Mouse (Mus musculus): ENCODE results near the gene Slc47a1. TPM values are rescaled to one million over a fixed set of nuclear protein-coding genes. Genes with fewer than 3 reads are reported as not detected.
A peak's percentile ranks its signal among the peaks of the same experiment; 100 is the strongest.
"Not testable (repeated sequence)": the region's sequence is repeated elsewhere in the genome, so short reads cannot be mapped to it uniquely, and the experiment has no call there.

Gene Slc47a1
- 0.76 and 1.5 TPM in 2 replicates for polyA plus RNA-seq (2014; fragmentation: Nextera tagmentation; extraction: Ambion mirVana)

- Histone ChIP-seq H3K9me3 (ENCODE audit: low read depth, low read length) (no peaks in the 10 kb centered on the region), H3K9ac (no peak within 1 kb of the TSS; the same call in 1 of the 2 replicates), H3K27me3 (ENCODE audit: insufficient read depth, low read length) (peaks cover 23% of the 10 kb centered on the region), H3K4me1 (ENCODE audit: insufficient read depth) (no peaks in the 10 kb centered on the region), H3K27ac (ENCODE audit: low read depth) (no peak within 1 kb of the TSS), H3K4me2 (peak within 1 kb of the TSS; percentile 69), H3K36me3 (ENCODE audit: insufficient read depth) (no peaks in the 10 kb centered on the region), H3K4me3 (ENCODE audit: low read depth, low read length) (peak within 1 kb of the TSS; percentile 33)
- no peak for TF ChIP-seq CTCF (IDR thresholded peaks at IDR 0.05; ENCODE audit: low read depth)
- ATAC-seq (ENCODE audit: insufficient read depth) (peak; percentile 41; the same call in 1 of the 2 replicates), DNase-seq (peak; percentile 51)
- WGBS, result 11% methylated on average over 39 of the region's 39 CpGs
These were observed at the start of gene Slc47a1 for GRCm38 (mm10) chr11:61377881-61378613. Gene Slc47a1 (minus strand): TSS chr11:61378345.

GRCm38 (mm10) chr11:61419253-61419652 lies 41.1 kb upstream of the Slc47a1 start:
- H3K4me1 ChIP-seq (ENCODE audit: insufficient read depth), result no peaks in the 10 kb centered on the region
- no peak overlapping the region for H3K9ac ChIP-seq
- H3K27me3 ChIP-seq (ENCODE audit: insufficient read depth, low read length), result no peaks in the 10 kb centered on the region
- no peak overlapping the region for H3K27ac ChIP-seq (ENCODE audit: low read depth)
- ATAC-seq (ENCODE audit: insufficient read depth), result no peak
- 84% methylated on average over 6 of the region's 6 CpGs for WGBS
- no peak for TF ChIP-seq CTCF (IDR thresholded peaks at IDR 0.05; ENCODE audit: low read depth)
- H3K36me3 ChIP-seq (ENCODE audit: insufficient read depth), result no peaks in the 10 kb centered on the region
- no peak overlapping the region for H3K4me2 ChIP-seq
- no peak overlapping the region for H3K4me3 ChIP-seq (ENCODE audit: low read depth, low read length)
- no peak for DNase-seq
- no peaks in the 10 kb centered on the region; the same call in 1 of the 2 replicates for H3K9me3 ChIP-seq (ENCODE audit: low read depth, low read length)

GRCm38 (mm10) chr11:61417945-61418551 lies 39.9 kb upstream of the Slc47a1 start:
- peak; percentile 92 for ATAC-seq (ENCODE audit: insufficient read depth)
- H3K4me2 ChIP-seq, result no peak overlapping the region

GRCm38 (mm10) chr11:61416540-61416939 lies 38.4 kb upstream of the Slc47a1 start:
- WGBS, result 82% methylated on average over 17 of the region's 17 CpGs
- H3K4me2 ChIP-seq; H3K4me1 ChIP-seq (ENCODE audit: insufficient read depth); H3K9me3 ChIP-seq (ENCODE audit: low read depth, low read length); ATAC-seq (ENCODE audit: insufficient read depth); H3K4me3 ChIP-seq (ENCODE audit: low read depth, low read length); H3K27ac ChIP-seq (ENCODE audit: low read depth); H3K9ac ChIP-seq; H3K36me3 ChIP-seq (ENCODE audit: insufficient read depth); DNase-seq; H3K27me3 ChIP-seq (ENCODE audit: insufficient read depth, low read length): not testable (repeated sequence)
- TF ChIP-seq CTCF (IDR thresholded peaks at IDR 0.05; ENCODE audit: low read depth), result peak; percentile 63

More at GRCm38 (mm10) chr11:61417945-61418551, 39.9 kb upstream of the Slc47a1 start:
- Histone ChIP-seq H3K9me3 (ENCODE audit: low read depth, low read length) (no peaks in the 10 kb centered on the region; the same call in 1 of the 2 replicates), H3K4me1 (ENCODE audit: insufficient read depth) (no peaks in the 10 kb centered on the region), H3K9ac (no peak overlapping the region), H3K27me3 (ENCODE audit: insufficient read depth, low read length) (no peaks in the 10 kb centered on the region), H3K36me3 (ENCODE audit: insufficient read depth) (no peaks in the 10 kb centered on the region), H3K4me3 (ENCODE audit: low read depth, low read length) (no peak overlapping the region), H3K27ac (ENCODE audit: low read depth) (no peak overlapping the region)
- 23% methylated on average over 6 of the region's 6 CpGs for WGBS
- peak; percentile 95 for DNase-seq
- peak; percentile 99 for TF ChIP-seq CTCF (IDR thresholded peaks at IDR 0.05; ENCODE audit: low read depth)

DNA sequence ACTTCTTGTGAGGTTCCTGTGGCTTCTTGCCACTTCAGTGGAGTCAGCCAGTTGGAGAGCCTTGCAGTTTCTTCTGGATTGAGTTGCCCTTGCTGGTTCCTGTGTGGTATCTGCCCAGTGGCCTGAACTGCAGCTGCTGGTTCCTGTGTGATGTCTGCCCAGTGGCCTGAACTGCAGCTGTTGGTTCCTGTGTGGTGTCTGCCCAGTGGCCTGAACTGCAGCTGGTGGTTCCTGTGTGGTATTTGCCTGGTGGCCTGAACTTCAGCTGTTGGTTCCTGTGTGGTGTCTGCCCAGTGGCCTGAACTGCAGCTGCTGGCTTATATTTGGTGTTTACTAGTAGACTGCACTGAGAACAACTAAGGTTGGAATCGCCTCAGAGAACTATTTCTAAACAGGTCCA lies 37.3 kb upstream of the Slc47a1 start:
- Histone ChIP-seq H3K27ac (ENCODE audit: low read depth) (no peak overlapping the region), H3K4me2 (no peak overlapping the region), H3K4me3 (ENCODE audit: low read depth, low read length) (no peak overlapping the region), H3K9ac (no peak overlapping the region), H3K9me3 (ENCODE audit: low read depth, low read length) (no peaks in the 10 kb centered on the region; the same call in 1 of the 2 replicates), H3K36me3 (ENCODE audit: insufficient read depth) (no peaks in the 10 kb centered on the region), H3K4me1 (ENCODE audit: insufficient read depth) (no peaks in the 10 kb centered on the region), H3K27me3 (ENCODE audit: insufficient read depth, low read length) (no peaks in the 10 kb centered on the region)
- no peak for DNase-seq
- TF ChIP-seq CTCF (IDR thresholded peaks at IDR 0.05; ENCODE audit: low read depth), result no peak
- ATAC-seq (ENCODE audit: insufficient read depth), result no peak
- WGBS, result 78% methylated on average over 1 of the region's 1 CpGs

- WGBS, result 82% methylated on average over 3 of the region's 3 CpGs
- H3K27ac ChIP-seq (ENCODE audit: low read depth), result no peak overlapping the region
- DNase-seq, result no peak
These were observed 36.4 kb upstream of the Slc47a1 start for GRCm38 (mm10) chr11:61414560-61414959.

GRCm38 (mm10) chr11:61413411-61413810 lies 35.3 kb upstream of the Slc47a1 start:
- H3K4me1 ChIP-seq (ENCODE audit: insufficient read depth), result no peaks in the 10 kb centered on the region
- no peaks in the 10 kb centered on the region for H3K36me3 ChIP-seq (ENCODE audit: insufficient read depth)
- H3K9ac ChIP-seq, result no peak overlapping the region
- H3K4me3 ChIP-seq (ENCODE audit: low read depth, low read length), result no peak overlapping the region
- no peak for TF ChIP-seq CTCF (IDR thresholded peaks at IDR 0.05; ENCODE audit: low read depth)
- WGBS, result 62% methylated on average over 5 of the region's 5 CpGs
- H3K9me3 ChIP-seq (ENCODE audit: low read depth, low read length), result no peaks in the 10 kb centered on the region; the same call in 1 of the 2 replicates
- no peak overlapping the region for H3K4me2 ChIP-seq
- ATAC-seq (ENCODE audit: insufficient read depth) (no peak), DNase-seq (no peak)
- H3K27me3 ChIP-seq (ENCODE audit: insufficient read depth, low read length), result no peaks in the 10 kb centered on the region
- H3K27ac ChIP-seq (ENCODE audit: low read depth), result no peak overlapping the region

More at GRCm38 (mm10) chr11:61414560-61414959, 36.4 kb upstream of the Slc47a1 start:
- Histone ChIP-seq H3K27me3 (ENCODE audit: insufficient read depth, low read length) (no peaks in the 10 kb centered on the region), H3K9me3 (ENCODE audit: low read depth, low read length) (no peaks in the 10 kb centered on the region; the same call in 1 of the 2 replicates), H3K4me1 (ENCODE audit: insufficient read depth) (no peaks in the 10 kb centered on the region), H3K36me3 (ENCODE audit: insufficient read depth) (no peaks in the 10 kb centered on the region), H3K4me3 (ENCODE audit: low read depth, low read length) (no peak overlapping the region), H3K4me2 (no peak overlapping the region), H3K9ac (no peak overlapping the region)
- peak; percentile 20; the same call in 1 of the 2 replicates for TF ChIP-seq CTCF (IDR thresholded peaks at IDR 0.05; ENCODE audit: low read depth)
- ATAC-seq (ENCODE audit: insufficient read depth), result no peak

Data from lung, embryonic 14.5 days (tissue).